Mouse (Mus musculus) stomach, embryonic 14.5 days (tissue): Measurements from ENCODE around the gene Rpap3. TPM values are rescaled to one million over a fixed set of nuclear protein-coding genes. Genes with fewer than 3 reads are reported as not detected.

Experiments
- ATAC-seq: fragments of 200-750 bp; cut with Nextera tagmentation; 2 replicates; pipeline ENCODE4 v1.8.0; 2017; ENCODE audit warnings: low read depth, moderate TSS enrichment; ENCODE audit not compliant: insufficient number of reproducible peaks, insufficient read depth, low FRiP score
- H3K27ac ChIP-seq: fragments of 300-500 bp; sonication (generic); 2 replicates; pipeline ENCODE4 v1.5.1; 2014; ENCODE audit warnings: mild to moderate bottlenecking, low read length, moderate library complexity, mixed read lengths
- H3K27me3 ChIP-seq: fragments of 300-500 bp; sonication (generic); 2 replicates; pipeline ENCODE4 v1.6.1; 2014; ENCODE audit warnings: low read length, control low read depth, mixed read lengths; ENCODE audit not compliant: control insufficient read depth, insufficient read depth
- H3K36me3 ChIP-seq: fragments of 300-500 bp; sonication (generic); 2 replicates; pipeline ENCODE4 v1.6.1; 2014; ENCODE audit warnings: mild to moderate bottlenecking, control low read depth, low read length, moderate library complexity, mixed read lengths; ENCODE audit not compliant: control insufficient read depth, insufficient read depth
- H3K4me1 ChIP-seq: fragments of 300-500 bp; sonication (generic); 2 replicates; pipeline ENCODE4 v1.6.1; 2014; ENCODE audit warnings: low read length, control low read depth, mixed read lengths; ENCODE audit not compliant: control insufficient read depth, insufficient read depth
- H3K4me2 ChIP-seq: fragments of 300-500 bp; sonication (generic); replicated peaks from 2 replicates; pipeline ENCODE4 v1.6.1; 2014; ENCODE audit warnings: low read depth, low read length, control low read depth
- H3K4me3 ChIP-seq: fragments of 300-500 bp; sonication (generic); 2 replicates; pipeline ENCODE4 v1.5.1; 2014; ENCODE audit warnings: low read depth, low read length, control low read depth
- H3K9ac ChIP-seq: fragments of 300-500 bp; sonication (generic); replicated peaks from 2 replicates; pipeline ENCODE4 v1.6.1; 2014; ENCODE audit warnings: low read depth, mild to moderate bottlenecking, control low read depth, low read length, moderate library complexity, mixed read lengths
- H3K9me3 ChIP-seq: fragments of 300-500 bp; sonication (generic); 2 replicates; pipeline ENCODE4 v1.6.1; 2016; ENCODE audit warnings: low read depth, low read length, control low read depth; ENCODE audit not compliant: control insufficient read depth
- WGBS: fragments of 180-500 bp; shearing (Covaris S2); extraction: QIAGEN DNeasy Blood & Tissue Kit; methylation state at CpG from one replicate; pipeline ENCODE4 v1.1.7; 2014; 5-methylcytosine and 5-hydroxymethylcytosine counted together
- polyA plus RNA-seq: library from polyadenylated mRNA; unstranded; fragments of >200 nt; fragmentation: Nextera tagmentation; extraction: Ambion mirVana; gene quantifications from 2 replicates; pipeline ENCODE4 v1.2.1, GENCODE M21; 2014

Gene Rpap3
- polyA plus RNA-seq, 1 experiment from 2014 or later: 32.6 TPM

DNA sequence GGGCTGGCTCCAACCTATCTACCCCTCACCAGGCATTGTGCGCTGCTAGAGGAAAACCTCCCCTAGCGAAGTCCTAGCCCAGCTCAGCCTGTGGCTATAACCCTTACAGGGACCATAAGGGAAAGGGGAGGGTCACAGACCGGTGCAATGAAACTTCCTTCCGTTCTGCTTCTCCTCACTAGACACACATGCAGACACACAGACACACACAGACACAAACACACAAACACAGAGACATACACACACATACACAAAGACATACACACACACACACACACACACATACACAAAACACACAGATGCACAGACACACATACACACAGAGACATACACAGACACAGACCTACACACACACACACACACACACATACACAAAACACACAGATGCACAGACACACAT is 37.0 kb upstream of the Rpap3 start:
- Histone ChIP-seq H3K36me3 (no peaks in the 10 kb centered on the region), H3K27ac (no peak overlapping the region), H3K27me3 (no peaks in the 10 kb centered on the region), H3K4me2 (no peak overlapping the region), H3K4me1 (peaks cover 5% of the 10 kb centered on the region; the same call in 1 of the 2 replicates), H3K9ac (no peak overlapping the region), H3K4me3 (no peak overlapping the region), H3K9me3 (no peaks in the 10 kb centered on the region)
- no peak for ATAC-seq
- 66% methylated on average over 4 of the region's 4 CpGs for whole genome bisulfite sequencing

DNA sequence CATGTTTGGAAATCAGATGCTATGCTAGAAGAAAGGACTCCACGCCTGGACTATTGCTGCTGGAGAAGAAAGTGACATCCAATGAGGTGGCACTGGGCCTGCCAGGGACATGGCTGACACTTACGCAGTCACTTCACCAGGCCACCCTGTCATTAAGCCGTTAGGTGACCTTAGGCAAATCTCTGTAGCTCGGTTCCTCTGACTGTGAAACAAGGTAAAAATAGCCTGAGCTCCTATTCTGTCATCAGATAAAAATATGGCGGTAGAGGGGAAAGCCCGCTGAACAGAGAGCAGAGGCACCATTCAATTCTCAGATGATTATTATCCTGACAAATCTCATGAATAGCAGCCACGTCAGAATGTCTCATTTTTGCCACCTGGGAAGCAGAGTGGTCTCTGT is 36.4 kb upstream of the Rpap3 start:
- Histone ChIP-seq H3K27ac (no peak overlapping the region), H3K36me3 (no peaks in the 10 kb centered on the region), H3K9ac (no peak overlapping the region), H3K27me3 (no peaks in the 10 kb centered on the region), H3K4me1 (peaks cover 5% of the 10 kb centered on the region; the same call in 1 of the 2 replicates), H3K9me3 (no peaks in the 10 kb centered on the region), H3K4me2 (no peak overlapping the region), H3K4me3 (no peak overlapping the region)
- ATAC-seq: no peak
- WGBS: 70% methylated on average over 7 of the region's 7 CpGs

DNA sequence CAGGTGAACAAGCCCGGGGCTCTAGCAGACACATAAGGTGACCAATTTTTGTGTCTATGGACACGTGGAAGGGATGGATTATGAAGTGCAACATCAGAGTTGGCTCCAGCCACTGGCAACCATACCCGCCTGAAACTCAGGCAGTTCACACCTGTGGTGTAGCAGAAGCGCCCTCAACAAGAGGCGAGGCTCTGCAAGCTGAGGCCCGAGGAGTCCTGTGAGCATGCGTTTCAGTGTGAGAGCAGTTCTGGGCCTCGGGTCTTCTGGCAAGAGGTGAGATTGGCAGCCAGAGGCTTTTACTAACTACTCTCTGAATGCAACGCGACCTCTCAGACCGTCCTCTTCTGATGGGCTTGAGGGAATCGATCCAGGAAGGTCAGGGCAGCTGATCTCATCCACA is 36.0 kb upstream of the Rpap3 start:
- Histone ChIP-seq H3K4me1 (peaks cover 5% of the 10 kb centered on the region; the same call in 1 of the 2 replicates), H3K36me3 (no peaks in the 10 kb centered on the region), H3K9ac (no peak overlapping the region), H3K9me3 (no peaks in the 10 kb centered on the region), H3K27me3 (no peaks in the 10 kb centered on the region), H3K4me2 (no peak overlapping the region), H3K4me3 (no peak overlapping the region), H3K27ac (no peak overlapping the region)
- ATAC-seq: no peak
- 77% methylated on average over 12 of the region's 12 CpGs for WGBS

DNA sequence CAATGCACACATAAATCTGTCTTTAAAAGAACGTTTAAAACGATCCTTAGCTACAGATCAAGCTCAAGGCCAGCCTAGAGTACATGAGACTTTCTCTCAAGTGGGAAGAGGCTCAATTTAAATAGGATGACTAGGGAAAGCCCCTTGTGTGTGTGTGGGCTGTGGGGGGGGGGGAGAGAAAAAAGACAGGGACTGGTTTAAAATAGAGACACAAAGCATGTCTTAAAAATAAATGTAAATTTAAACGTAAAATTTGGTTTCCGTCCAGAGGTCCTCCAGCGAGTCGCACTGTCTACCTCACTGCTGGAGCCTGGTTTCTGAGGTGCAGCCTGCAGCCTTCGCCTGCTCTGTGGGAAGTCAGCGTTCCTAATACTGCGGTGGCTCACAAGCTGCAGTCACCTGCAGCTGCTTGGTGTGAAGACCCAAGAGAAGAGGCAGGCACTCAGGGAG is 34.7 kb upstream of the Rpap3 start:
- Histone ChIP-seq H3K4me1 (peaks cover 2% of the 10 kb centered on the region; the same call in 1 of the 2 replicates), H3K27ac (no peak overlapping the region), H3K4me2 (no peak overlapping the region), H3K9ac (no peak overlapping the region), H3K36me3 (no peaks in the 10 kb centered on the region), H3K9me3 (no peaks in the 10 kb centered on the region), H3K4me3 (no peak overlapping the region), H3K27me3 (no peaks in the 10 kb centered on the region)
- 68% methylated on average over 9 of the region's 9 CpGs for WGBS
- no peak for ATAC-seq

DNA sequence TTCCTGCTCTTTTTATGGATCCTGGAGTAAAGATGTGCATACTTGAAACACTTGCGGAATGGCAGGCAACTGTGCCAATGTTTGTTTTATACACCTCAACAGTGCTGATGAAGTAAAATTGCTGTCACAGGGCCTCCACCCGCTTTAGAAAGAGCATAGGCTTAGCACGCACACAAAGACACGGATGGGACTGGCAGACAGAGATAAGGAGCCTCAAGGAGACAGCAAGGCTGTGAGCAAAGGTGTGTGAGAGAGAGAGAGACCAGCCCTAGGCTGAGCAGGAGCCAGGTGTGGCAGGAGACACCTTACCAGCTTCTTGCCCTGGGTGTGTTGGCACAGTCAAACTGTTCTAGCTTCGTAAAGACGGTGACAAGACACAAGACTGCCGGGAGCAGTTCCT is 33.3 kb upstream of the Rpap3 start:
- no peak for ATAC-seq
- Histone ChIP-seq H3K4me3 (no peak overlapping the region), H3K9ac (no peak overlapping the region), H3K4me2 (no peak overlapping the region), H3K9me3 (no peaks in the 10 kb centered on the region), H3K4me1 (no peaks in the 10 kb centered on the region), H3K27ac (no peak overlapping the region), H3K36me3 (no peaks in the 10 kb centered on the region), H3K27me3 (no peaks in the 10 kb centered on the region)
- WGBS: 86% methylated on average over 7 of the region's 7 CpGs

DNA sequence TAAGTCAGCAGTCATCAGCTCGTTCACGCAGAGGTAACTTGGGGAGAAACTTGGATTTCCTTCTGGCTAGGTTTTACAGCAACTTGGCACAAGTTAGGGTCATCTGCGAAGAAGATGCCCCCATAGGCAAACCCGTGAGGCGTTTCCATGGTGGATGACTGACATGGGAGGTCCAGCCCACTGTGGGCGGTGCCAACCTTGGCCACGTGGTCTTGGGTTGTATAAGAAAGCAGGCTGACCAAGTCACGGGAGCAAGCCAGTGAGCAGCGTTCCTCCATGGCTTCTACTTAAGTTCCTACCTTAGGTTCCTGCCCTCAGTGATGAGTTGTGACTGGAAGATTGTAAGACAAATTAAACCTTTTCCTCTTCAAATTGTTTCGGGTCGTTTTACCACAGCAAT is 26.4 kb upstream of the Rpap3 start:
- H3K9me3 ChIP-seq: no peaks in the 10 kb centered on the region
- H3K9ac ChIP-seq: no peak overlapping the region
- WGBS: 87% methylated on average over 11 of the region's 11 CpGs
- no peak for ATAC-seq
- H3K27me3 ChIP-seq: no peaks in the 10 kb centered on the region
- no peaks in the 10 kb centered on the region for H3K4me1 ChIP-seq
- H3K27ac ChIP-seq: no peak overlapping the region
- H3K36me3 ChIP-seq: no peaks in the 10 kb centered on the region
- H3K4me3 ChIP-seq: no peak overlapping the region
- no peak overlapping the region for H3K4me2 ChIP-seq

DNA sequence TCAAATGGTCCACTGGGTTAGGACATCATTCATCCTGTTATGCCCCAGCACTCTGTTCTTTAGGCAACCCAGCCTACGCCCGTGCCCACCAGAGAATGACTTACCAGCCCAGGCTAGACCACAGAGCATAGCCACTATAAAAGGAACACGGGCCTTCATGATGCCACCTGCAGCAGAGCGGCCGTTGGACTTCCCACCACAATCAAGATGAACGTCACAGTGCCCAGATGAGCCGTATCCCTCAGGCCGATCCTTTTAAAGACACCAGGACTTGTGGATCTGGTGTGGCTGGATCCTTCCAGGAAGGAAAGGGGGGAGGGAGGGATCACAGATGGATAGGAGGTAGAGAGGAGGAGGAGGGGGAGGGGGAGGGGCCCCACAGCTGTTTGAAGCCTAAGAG is 25.5 kb upstream of the Rpap3 start, which contains the start of gene Endou:
TSS of gene Endou (minus strand) at position 229 of the 400 bp plus-strand sequence.
- Histone ChIP-seq H3K27me3 (no peaks in the 10 kb centered on the region), H3K4me1 (no peaks in the 10 kb centered on the region), H3K9me3 (no peaks in the 10 kb centered on the region), H3K36me3 (no peaks in the 10 kb centered on the region), H3K4me3 (no peak within 1 kb of the TSS), H3K4me2 (no peak within 1 kb of the TSS), H3K27ac (no peak within 1 kb of the TSS), H3K9ac (no peak within 1 kb of the TSS)
- 83% methylated on average over 8 of the region's 8 CpGs for WGBS
- ATAC-seq: no peak

DNA sequence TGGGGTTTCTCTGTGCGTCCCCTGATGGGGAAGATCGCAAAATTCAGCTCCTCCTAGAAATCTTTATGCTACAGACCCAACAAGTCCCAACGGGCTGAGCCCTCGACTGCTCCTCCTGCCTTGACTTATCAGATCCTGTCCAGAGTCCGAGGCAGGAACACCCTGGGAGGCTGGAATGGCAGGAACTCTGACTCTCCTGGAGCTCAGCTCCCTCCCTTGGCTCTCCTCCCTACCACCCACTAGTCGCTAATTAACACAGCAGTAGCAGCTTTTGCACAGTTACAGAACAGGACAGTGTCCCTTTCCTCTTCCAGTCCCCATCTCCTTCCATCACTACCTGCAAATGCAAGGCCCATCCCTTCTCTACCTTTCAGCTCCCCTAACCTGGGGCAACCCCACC is 24.7 kb upstream of the Rpap3 start:
- WGBS: 52% methylated on average over 6 of the region's 6 CpGs
- Histone ChIP-seq H3K27ac (no peak overlapping the region), H3K4me1 (no peaks in the 10 kb centered on the region), H3K4me2 (no peak overlapping the region), H3K27me3 (no peaks in the 10 kb centered on the region), H3K4me3 (no peak overlapping the region), H3K36me3 (no peaks in the 10 kb centered on the region), H3K9me3 (no peaks in the 10 kb centered on the region), H3K9ac (no peak overlapping the region)
- ATAC-seq: no peak

DNA sequence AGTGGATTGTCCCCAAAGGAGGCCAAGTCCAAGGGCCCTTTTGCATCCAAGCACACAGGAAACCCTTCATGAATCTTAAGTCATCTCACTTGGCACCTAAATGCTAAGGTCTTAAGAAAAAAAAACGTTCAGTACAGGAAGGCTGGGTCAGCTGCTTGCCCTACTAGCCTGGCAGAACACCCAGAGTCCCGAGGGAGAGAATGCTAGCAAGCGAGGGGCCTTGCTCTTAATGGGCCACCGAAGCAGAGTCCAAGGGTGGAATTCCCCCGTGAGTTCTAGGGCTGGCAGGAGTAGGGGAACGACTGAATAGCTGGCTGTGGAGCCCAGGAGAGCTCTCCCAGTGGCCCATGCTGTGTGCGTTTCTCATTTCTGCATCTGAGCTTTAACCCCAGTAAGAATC is 23.2 kb upstream of the Rpap3 start:
- 58% methylated on average over 7 of the region's 7 CpGs for WGBS
- H3K36me3 ChIP-seq: no peaks in the 10 kb centered on the region
- no peak overlapping the region for H3K9ac ChIP-seq
- H3K9me3 ChIP-seq: no peaks in the 10 kb centered on the region
- no peak overlapping the region for H3K27ac ChIP-seq
- H3K4me2 ChIP-seq: no peak overlapping the region
- no peaks in the 10 kb centered on the region for H3K4me1 ChIP-seq
- H3K27me3 ChIP-seq: no peaks in the 10 kb centered on the region
- ATAC-seq: no peak
- no peak overlapping the region for H3K4me3 ChIP-seq
